Mouse (Mus musculus) urinary bladder, postnatal 14 days (tissue): ENCODE data around the gene Apoc3.
A peak's percentile ranks its signal among the peaks of the same experiment; 100 is the strongest.

Experiments used
- DNase-seq: peaks from one replicate; pipeline ENCODE4 v3.0.0; 2021; ENCODE audit warnings: low spot score

Apoc3 gene

DNA sequence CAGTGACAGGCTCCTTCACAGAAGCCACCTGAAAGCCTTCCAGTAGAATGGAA, at the start of gene Apoc3:
Apoc3 (minus strand) TSS at position 41 of the 53 bp plus-strand sequence.
- no peak for DNase-seq

DNA sequence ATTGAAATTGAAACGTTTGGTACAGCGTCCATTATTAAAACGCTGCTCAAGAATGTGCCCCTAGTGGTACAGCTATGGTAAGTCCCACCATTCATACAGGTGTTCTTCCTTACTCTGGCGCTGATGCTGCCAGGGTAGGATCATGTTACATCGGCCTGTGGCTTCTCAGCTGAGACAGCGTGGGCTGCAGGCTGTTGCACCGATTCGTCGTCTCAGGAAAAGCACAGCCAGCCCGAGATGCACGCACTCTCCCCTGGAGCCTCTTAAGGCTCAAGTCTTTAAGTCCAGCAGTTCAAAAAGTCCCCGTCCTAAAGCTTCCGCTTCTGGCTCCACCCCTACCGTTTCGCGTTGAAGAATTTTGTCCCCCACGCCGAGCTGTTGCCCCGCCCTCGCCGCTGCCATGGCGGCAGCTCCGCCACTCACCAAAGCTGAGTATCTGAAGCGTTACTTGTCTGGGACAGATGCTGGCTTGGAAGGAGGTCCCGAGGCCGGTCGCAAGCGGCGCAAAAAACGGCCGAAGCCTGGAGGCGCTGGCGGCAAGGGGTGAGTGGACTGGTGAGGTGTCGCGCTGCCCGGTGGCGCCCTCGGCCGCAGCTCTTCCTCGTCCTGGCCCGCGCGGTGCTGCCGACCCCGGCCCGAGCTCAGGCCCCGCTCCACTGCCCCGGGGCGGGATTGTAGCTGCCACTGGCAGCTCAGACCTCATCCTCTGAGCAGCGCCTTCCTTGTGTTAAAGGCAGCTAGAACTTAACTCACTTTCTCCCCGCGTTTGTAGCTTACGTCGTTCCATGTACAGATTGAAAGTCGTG, 47.4 kb upstream of the Apoc3 start, which contains the start of gene Bud13:
Bud13 (plus strand) TSS at position 378 of the 806 bp plus-strand sequence.
- peak; percentile 94 for DNase-seq

DNA sequence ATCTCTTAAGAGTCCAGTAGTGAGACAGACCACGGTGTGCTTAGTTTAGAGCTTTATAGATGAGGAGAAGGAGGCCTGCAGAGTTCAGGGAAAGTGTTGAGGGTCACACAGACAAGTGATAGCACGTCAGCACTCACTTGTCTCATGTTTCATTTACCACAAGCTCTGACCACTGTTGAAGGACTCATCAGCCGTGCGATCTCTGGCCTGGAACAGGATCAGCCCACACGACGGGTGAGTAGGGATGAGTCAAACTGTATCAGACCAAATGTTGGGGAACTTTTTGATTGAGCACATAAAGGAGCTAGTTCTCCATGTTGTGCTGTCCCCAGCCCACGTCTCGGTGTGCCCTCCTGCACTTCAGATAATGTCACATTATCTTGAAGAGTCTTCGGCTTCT, 39.1 kb upstream of the Apoc3 start:
- no peak for DNase-seq

DNA sequence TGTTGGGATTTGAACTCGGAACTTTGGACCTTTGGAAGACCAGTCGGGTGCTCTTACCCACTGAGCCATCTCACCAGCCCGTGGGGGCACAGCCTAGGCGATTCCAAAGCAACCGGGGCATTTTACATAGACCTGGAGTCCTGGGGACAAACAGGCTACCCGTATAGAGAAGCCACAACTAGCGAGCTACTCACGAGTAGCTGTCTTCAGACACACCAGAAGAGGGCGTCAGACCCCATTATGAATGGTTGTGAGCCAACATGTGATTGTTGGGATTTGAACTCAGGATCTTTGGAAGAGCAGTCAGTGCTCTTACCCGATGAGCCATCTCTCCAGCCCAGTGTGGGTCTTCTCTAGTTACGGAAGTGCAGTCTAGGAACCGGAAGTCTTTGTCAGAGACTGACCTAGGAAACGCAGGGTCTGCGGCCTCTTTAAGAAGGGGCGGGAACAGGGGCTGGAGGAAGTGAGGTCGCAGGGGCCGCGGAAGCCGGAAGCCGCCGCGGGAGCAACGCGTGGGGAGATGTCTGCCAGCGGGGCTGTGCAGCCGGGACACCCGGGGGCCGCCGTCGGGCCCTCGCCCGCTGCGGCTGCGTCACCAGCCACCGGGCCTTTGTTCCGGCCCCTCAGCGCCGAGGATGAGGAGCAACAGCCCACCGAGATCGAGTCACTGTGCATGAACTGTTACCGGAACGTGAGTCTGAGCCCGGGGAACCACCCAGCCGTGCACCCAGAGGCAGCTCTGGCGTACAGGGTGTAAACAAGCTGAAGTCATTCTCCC, 37.4 kb upstream of the Apoc3 start, which contains the start of gene Zpr1:
Zpr1 (plus strand) TSS at position 388 of the 778 bp plus-strand sequence.
- DNase-seq: peak; percentile 88

DNA sequence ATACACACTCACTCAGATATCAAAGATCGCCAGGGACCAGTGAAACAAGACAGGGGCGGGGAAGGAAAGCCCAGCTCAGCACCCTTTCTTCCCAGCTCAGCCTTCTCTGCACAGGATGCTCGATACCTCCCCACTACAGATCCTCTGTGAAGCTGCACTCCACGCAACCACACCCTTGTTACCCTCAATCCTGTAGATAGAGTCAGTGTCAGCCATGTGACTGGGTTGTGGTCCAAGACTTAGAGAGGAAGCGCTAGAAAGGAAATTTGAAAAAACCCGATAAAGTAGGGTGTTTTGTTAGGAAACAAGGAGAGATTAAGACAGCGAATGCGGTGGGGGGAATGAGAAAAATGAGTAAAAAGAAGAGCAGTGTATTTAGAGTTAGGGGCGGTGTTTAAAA, 36.6 kb upstream of the Apoc3 start:
- DNase-seq: no peak

DNA sequence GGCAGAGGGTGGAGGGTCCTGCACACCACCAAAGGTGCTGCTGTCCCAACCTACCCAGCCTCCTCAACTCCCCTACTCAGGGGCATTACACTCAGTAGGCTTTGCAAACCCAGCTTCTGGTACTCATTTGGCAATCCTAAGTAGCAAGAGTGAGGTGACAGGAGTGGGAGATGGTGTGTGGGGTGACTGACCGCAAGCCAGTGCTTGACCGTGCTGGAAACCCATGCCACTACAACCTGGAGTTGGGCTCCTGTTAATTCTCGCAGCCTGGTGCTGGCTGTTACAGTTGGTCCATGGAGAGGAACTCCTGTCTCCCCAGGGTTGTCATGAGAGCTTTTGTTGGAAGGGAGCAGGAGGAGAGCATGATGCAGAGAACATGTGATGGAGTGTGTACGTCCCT, 35.3 kb upstream of the Apoc3 start:
- no peak for DNase-seq

DNA sequence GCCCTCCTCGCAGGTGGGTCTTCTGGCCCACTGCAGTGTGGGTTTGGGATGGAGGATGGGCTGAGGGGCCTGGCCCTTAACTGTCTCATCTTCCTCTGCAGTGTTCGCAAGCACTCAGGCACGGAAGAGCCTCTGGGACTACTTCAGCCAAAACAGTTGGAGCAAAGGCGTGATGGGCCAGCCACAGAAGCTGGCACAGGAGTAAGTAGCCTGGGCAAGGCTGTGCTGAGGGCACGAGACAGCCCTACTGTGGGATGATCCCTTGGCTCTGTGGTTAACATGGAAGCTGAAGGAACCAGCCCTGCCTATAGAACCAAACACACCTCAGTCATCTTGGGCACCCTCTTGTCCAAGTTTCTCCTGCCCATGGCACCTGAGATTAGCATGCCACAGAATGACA, 33.7 kb upstream of the Apoc3 start:
- DNase-seq: no peak

DNA sequence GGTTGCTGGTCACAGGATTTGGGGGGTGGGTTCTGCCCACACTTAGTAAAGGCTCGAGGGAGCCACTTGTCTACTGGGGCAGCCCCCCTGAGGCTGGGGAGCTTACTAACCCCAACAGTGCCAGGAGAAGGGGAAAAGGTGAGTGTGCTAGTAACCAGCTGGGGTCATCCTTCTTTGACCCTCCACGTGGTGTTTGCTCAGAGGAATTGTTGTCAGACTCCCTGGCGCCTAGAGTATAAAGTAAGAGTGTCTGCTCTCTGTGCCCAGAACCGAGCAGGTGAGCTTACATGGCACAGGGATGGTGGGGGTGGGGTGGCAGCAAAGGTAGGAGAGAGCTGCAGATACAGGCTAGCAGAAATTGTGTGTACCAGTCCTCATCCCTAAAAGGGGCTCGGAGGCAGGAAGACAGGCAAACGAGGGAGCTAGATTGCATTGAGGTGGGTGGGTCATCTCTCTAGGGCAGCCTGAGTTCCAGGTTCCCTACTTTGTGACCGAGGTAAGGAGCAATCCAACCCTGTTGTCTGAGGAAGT, 33.0 kb upstream of the Apoc3 start, which contains the start of gene Apoa5:
Apoa5 (plus strand) TSS at position 291 of the 531 bp plus-strand sequence.
- no peak for DNase-seq

DNA sequence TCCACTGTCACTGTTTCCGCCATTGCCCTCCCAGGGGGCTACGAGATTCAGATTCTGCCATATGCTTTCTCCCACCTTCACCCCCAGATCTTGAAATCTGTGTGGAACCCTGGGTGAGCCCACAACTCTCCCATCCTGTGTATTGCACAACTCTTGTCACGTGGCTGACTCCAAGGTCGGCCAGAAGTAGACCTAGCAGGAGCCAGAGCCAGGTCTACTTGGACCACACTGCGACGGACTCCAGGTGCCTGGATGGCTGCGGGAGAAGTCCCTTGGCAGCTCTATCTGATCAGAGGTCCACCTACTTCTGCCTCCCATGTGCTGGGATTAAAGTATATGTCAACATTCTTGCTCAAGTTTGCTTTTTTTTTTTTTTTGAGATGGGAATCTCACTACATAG, 25.7 kb upstream of the Apoc3 start:
- DNase-seq: no peak

DNA sequence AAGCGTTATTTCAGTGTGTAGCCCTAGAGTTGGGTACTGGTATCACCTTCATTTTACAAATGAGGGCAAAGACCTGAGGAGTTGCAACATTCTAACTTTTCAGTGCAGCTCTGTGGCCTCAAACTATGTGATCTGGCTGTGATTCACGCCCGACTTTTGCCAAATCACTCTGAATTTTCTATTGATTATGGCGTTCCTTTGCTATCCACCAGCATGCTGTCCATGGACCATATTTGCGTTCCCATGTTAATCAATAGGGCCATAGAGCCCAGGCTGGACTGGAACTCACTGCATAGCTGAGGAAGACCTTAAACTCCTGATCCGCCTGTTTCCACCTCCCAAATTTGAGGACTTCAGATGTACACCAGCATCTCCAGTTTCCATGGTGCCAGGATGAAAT, 23.7 kb upstream of the Apoc3 start:
- DNase-seq: no peak

DNA sequence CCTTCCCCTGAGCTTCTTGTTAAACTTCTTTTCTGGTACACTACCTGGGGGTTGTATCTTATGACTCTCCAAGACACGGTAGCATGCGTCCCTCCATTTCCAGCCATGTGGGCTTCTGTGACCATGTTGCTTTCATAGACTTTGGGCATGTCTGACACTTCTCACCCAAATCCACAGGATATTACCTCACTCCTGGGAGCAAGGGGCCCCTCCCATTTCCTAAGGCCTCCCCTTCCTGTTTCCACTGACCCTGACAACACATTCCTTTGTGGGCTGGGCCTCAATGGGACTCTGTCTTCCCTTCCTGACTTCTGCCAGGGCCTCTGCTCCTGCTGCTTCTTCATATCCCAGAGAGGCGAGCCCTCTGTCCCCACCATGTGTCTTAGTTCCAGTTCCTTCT, 22.1 kb upstream of the Apoc3 start:
- no peak for DNase-seq

DNA sequence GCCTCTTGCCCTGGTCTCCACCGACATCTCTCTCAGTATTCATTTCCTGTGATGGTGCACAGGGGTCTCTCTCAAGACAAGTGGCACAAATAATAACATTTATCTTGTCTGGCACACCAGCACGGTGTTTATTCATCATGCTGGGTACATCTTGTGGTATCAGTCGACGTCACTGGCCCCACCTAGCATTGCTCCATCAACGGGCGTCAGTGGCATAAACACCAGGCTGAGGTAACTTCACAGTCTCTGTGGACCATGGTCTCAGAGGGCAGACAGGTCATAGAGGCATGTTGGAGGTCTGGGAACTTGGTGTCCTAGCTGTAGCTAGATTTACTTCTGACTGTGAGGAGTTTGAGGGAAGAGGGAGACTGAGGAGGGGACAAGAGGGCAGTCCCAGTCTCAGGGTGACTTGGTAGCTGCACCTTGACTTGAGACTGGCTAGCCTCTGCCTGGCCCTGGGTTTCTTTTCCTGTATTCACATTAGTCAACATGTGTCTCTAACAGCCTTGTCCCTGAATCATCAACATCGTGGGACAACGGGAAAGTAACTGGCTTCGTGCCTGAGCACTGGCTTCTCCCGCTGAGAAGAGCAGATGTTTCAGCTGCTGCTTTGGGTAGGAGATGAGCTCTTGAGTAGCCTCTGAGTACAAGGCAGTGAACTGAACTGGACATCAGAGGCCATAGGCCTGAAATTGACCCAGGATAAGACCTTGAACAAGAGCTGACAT, 21.4 kb upstream of the Apoc3 start:
- no peak for DNase-seq

DNA sequence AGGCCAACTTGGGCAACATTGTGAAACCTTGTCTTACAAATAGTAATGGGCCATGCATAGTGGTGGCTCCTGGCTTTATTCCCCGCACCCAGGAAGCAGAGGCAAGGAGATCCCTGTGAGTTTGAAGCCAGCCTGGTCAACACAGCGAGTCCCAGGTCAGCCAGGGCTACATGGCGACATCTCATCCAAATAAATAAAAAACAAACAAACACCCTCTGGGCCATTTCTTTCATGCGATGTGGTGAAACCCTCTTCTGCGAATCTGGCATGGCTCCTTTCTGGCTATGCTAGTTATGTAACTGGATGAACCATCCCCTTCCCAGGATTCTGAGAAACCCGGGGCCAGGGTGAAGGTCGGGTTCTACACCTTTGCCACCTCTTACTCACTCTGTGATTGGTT, 20.7 kb upstream of the Apoc3 start:
- DNase-seq: no peak

DNA sequence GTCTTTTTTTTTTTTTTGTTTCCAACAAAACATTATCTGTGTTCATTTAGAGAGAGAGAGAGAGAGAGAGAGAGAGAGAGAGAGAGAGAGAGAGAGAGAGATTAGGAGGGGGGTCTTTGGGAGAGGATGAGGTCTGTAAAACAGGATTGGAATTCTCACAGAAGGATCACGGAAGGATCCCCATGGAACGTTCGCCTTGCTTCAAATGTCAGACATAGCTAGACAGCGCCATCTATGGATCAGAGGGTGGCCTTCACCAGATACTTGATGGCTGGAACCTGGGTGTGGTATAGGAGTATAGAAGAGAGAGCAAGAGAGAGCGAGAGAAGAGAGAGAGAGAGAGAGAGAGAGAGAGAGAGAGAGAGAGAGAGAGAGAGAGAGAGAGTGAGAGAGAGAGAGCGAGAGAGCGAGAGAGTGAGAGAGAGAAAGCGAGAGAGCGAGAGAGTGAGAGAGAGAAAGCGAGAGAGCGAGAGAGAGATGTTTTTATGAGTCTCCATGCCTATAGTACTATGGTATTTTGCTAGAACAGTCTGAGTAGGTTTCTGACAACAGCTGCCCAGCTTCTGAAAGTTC, 11.4 kb upstream of the Apoc3 start:
- peak; percentile 65 for DNase-seq

DNA sequence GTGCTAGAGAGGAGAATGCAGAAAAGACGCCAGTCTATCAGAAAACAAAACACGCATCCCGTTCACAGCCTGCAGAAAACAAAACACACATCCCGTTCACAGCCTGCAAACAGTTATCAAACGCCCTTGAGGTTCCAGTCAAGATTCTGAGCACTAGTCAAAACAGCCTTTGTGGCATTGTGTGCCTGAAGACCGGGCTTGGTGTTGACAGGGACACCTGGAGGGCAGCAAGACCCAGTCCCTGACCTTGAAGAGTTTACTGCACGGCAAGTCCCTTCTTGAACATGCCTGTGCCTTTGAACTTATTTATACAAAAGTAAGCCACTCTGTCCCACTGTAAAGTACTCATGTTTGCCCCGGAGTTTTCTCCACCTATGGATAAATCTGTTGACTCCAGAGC, 8.1 kb upstream of the Apoc3 start:
- no peak for DNase-seq

DNA sequence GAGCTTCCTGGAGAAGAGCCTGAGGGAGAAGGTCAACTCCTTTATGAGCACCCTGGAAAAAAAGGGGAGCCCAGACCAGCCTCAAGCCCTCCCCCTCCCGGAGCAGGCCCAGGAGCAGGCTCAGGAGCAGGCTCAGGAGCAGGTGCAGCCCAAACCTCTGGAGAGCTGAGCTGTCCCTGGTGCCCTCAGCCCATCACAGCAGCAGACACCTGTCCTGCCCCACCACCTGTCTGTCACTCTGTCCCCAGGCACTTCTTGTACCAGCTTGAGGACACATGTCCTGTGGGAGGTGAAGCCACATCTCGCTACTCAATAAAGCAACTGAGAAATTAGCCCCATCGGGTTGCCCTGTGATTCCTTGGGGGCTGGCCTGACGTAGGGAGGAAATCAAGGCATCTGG, 7.7 kb upstream of the Apoc3 start:
- DNase-seq: no peak

DNA sequence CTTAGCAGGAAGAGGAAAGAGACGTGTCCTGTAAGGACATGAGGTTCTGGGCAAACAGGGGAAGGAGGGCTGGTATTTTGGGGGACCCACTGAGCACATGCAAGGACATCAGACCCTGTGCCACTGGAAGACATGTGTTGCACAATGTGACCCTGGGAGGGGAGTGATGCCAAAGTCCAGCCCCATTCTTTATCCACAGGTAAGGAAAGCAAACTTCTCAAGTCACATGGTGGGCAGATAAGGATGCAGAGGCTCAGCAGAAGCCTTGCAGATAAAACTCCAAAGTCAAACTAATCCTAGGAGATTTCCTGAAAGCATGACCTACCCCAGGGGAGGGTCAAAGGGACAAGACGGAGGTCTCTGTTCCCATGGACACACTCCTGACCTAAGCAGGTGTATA, 6.4 kb upstream of the Apoc3 start:
- DNase-seq: no peak

DNA sequence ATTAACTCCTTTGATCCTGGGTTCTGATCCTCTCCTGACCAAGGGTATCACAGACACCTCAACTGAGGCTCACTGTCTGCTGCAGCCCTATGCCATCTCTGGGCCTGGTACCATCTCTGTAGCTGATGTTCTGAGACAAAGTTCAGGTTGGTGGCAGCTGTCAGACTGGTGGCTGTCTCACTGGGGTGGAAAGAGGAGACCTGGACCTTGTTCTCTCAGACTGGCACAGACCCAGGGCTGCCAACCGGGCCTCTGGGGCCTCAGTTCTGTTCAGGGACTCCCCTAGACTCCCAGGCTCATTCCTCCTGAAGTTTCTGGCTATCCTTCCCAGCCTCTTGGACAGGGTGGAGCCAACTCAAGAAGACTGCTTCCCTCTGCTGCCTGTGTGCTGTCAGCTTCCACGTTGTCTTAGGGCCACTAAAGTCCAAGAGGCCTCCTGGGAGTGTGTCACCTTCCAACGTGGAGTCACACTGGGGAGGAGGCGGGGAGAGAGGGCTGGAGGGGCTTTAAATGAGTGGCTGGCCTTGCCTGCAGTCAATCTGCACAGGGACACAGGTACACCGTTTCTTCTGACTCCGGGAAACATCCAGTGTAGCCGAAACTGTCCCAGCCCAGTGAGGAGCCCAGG, 5.2 kb upstream of the Apoc3 start, which contains the start of gene Apoa4:
Apoa4 (plus strand) TSS at position 171 of the 628 bp plus-strand sequence.
- no peak for DNase-seq

DNA sequence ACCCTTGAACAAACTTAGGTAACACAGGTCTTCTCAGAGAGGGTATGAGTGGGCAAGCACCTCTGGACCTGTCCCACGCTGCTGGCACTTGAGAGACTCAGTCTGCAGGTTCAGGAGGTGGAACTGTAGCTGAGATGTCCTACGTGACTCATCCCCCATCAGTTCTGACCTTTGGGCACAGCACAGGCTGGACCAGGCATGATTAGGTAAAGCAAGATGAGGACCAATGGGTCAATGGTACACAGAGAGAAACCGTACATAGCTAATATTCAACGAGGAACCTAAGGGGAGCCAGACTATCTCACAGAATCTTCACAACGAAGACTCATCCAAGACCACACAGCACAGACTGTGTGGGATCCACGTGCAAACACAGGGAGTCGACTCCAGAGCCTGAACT, 3.4 kb upstream of the Apoc3 start:
- no peak for DNase-seq

DNA sequence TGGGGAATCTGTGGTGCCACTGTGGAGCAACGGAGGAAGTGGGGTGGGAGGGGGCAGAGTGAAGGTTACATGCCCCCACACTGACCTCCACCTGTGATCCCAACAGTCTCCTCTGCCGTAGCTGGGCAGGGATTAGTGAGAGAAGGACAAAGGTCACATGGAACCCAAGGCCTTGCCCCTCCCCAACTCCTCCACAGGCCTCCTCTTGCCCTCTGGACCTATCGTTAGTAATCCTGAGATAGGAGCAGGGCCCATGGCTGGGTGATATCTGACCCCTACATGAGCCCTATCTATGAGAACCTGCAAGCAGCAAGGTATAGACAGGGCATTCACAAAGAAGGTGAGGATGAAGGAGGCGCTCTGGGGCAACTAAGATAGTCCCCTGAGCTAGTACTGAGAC, 213 bp upstream of the Apoc3 start:
- DNase-seq: no peak

DNA sequence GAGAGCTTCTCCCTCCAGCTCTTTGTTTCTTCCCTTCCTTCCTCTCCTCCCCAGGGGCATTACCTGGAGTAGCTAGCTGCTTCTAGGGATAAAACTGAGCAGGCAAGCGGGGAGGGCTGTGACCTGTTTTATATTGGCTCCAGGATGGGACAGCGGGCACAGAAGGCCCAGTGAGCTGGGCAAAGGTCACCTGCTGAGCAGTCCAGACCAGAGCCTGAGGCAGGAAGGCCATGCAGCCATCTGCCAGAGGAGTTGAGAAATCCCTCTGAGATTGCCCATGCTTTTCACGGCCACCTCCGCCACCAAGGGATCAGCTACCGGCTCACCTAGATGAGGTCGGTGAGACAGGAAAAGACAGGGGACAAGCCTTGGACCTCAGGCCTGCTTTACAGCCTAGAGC, 240 bp downstream of the Apoc3 start:
- DNase-seq: no peak

DNA sequence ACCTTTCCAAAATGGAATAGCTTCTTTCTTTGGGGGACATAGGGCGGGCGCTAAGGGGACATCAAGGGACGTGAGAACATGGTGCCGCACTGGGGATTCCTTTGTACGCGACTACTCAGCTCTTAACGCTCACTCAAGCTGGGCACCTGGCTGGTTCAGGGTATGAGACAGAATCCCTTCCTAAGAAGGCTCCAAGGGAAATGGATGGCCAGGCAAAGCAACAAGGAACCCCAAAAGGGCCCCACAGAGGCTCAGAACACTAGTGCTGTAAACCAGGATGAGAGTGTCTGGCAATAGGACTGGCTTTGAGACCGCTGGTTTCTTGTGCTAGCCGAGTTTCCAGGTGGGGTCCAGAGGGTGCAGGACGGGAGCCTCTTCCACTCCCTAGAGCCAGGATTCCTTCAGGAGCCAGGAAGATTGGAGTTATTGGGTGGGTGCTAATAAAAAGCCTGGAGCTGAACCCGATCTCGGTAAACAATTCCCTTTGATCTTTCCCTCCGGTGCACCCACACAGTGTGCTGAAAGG, 4.9 kb downstream of the Apoc3 start:
- DNase-seq: no peak
